Mouse (Mus musculus) retina, postnatal 7 days (tissue): Measurements from ENCODE around the gene Gpc4.

ENCODE experiments used
- DNase-seq: peaks from one replicate; pipeline ENCODE4 v3.0.0-alpha.2; 2012; ENCODE audit warnings: low read depth, low spot score

Gpc4 gene

DNA sequence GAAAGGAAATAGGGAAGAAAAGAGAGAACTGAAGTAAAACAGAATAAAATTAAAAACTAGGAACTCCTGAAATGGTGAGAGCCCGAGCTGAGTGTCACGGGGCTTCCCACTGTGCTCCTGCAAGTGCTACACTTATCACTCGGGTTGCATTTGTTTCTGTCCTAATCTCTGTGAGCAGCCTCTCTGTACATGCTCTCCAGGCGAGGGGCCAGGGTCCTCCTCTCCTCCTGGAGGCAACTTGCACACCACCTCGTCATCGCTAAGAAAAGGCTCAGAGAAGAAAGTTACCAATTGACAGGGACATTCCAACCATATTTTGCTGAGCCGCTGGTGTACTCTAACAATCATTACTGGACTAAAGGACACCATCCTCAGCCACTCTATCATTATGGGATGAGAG lies 14.0 kb downstream of the Gpc4 start:
- DNase-seq, result no peak

DNA sequence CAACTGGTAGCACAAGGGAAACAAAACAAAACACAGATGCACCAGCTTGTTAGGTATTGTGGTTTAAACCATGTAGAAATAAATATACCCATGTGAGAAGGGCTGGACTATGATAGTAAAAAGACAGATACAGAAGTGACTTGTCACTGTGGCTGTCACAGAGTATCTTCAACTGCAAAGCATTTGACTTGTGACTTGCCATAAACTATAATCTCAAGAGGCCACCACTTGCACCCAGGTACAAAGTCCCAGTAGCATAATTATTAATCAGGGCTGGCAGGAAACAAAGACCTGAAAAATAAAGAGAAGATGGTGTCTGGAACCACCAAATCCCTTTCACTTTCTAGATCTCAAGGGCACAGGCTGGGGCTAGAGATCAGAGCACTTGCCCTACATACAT lies 19.5 kb downstream of the Gpc4 start:
- DNase-seq, result no peak

DNA sequence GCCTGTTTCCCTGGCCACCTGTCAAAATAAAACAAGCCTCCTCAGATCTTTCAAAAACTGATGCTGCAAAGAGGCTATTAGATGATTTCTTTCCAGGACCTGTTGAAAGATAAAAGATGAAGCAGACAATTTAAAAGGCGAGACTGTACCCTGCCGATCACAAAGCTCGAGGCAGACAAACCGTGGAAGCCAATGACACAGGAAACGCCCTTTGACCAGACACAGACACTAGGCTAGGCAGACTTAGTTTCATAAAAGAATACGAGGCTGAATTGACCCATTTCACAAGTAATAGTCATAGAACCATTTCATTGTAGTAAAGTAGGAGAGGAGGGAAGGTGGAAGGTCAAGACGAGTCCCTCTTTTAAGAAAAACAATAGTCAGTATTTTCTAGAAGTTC lies 20.6 kb downstream of the Gpc4 start:
- no peak for DNase-seq

DNA sequence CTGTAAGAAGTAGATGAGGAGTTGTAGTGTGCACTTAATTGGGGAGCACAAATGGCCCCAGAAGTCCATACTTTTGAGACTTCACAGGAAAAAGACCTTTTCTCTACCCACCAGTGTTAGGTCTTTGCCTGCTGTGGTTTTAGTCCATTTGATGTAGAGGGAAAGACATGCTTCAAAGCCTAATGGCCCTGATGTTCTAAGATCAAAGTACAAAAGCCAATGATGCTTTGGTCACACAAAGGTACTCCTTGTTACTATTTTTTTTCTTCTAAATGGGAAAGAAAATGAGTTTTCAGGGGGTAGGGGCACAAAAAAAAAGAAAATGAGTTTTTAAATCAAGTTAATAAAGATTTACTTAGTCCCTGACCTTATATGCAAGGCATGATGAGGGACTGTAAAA lies 24.7 kb downstream of the Gpc4 start:
- DNase-seq, result no peak

DNA sequence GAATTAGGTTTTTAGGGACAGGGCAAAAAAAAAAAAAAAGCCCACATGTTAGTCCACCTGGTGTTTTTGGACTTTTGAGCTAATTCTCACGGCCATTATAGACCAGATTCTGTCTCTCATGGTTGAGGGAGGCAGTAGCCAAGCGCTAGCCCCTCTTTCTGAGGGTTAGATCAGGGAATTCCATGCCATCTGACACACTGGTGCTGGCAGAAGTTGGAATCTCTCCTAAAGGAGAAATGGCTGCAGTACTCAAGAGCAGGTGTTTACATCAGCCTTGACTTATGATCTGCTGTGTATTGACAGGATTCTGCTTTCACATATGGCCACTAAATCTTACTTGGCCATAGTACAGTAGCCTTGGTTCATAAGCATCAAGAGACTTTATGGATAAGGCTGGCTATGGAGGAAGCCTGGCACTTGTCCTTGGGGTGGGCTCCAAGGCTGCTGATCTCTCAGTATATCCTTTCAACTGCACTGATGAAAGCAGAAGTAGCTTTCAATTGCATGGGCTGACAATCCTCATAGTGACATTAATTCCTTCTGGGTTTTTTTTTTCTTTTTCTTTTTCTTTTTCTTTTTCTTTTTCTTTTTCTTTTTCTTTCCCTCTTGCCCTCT lies 26.5 kb downstream of the Gpc4 start:
- no peak for DNase-seq

DNA sequence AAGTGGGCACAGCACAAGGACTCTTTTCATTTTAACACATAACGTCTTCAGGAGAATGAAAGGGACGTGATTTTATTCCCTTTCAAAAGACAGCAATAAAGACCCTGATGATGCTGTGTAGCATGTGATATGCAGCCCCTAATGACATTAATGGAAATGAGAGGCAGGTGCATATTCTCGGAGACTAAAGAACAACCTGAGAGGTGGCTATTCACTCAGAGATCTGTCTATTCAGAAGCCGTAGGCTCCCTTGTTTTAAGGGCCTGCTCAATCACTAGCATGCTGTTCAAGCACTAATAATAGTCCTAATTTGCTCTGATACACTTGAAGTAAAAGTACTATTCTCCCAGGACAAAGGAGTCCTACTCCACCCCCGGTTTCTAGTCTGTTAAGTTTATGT lies 27.0 kb downstream of the Gpc4 start:
- DNase-seq, result no peak

DNA sequence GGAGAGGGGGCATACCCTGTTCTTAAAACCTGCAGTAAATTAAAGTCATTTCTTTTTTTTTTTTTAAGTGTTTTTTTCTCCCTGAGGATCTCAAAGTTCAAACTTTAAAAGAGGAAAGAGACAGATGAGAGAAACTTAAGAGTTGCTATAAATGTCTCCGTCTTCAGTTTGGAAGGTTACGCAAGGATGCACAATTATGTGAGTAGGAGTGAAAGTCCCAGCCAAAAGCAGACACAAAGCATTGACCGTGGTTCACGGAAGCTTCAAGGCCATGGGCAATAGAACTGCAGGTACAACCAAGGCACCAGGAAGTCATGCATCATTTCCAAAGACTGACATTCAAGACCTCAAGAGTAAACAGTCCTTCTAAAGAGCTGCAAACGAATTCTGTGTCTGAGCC lies 28.5 kb downstream of the Gpc4 start:
- no peak for DNase-seq

DNA sequence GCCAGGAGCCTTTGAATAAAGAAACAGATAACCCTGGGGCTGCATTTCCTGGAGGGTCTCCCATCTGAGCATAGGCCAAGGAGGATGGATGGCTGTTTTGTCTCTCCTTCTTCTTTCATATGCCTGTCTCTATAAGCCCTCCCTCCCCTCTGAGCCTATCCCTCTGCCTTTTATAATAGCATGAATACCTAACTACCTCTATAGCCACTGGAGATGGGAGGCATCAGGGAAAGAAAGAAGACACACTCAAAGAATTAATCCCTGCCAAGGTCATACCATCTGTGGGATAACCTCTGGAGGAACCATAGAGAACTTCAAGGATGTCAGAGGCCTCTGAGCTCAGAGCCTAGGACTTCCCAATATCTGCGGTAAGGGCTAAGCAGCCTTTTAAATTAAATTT lies 35.4 kb downstream of the Gpc4 start:
- no peak for DNase-seq

DNA sequence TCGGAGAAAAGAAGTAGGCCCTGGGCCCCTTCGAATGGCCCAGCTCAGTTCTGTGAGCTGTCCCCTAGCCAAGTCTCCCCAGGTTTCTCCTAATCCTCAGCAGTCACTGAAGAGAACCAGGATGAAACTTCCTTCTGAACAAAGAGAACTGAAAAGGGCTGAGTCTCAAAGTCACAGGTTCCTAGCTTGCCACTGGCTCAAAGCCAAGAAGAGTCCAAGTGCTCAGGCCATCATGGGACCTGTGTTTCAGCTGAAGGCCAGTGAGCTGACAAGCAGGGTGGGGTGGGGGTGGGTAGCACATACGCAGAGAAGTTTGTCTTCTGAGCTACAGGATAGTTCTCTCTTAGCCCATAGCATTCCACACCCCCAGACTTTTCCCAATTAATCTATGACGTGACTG lies 36.3 kb downstream of the Gpc4 start:
- DNase-seq, result no peak

DNA sequence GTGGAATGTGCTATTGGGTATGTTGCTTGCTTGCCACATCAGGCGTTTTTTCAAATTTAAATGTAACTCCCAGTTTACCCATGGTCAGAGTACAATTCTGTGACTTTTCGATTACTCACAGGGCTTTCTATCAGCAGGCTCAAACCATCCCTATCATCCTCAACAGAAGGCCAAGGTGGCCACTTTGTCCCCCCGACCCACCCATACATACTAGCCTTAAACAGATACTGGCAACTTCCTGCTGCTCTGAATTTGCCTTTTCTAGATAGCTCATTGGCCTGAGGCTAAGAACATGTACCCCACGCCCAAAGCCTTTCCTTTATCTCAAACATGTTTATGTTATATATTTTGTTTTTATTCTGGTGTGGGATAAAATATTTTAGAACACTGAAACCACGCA lies 51.4 kb downstream of the Gpc4 start:
- no peak for DNase-seq

DNA sequence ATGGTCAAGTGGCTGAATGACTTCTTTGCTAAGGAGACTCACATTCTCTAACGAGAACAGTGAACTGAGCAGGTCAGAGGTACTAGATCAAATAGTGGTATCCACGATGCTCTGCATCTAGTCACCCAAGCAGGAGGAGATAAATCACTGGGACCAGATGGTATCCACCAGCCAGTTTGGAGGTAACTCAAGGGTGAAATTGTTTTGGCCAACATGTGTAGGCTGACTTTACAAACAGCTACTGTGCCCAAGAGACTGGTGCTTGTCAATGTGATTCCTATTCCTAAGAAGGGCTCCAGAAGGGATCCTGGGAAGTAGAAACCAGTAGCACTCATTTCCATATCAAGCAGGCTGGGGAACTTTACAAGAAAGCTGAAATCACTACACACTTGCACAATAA lies 55.4 kb downstream of the Gpc4 start:
- DNase-seq, result no peak

DNA sequence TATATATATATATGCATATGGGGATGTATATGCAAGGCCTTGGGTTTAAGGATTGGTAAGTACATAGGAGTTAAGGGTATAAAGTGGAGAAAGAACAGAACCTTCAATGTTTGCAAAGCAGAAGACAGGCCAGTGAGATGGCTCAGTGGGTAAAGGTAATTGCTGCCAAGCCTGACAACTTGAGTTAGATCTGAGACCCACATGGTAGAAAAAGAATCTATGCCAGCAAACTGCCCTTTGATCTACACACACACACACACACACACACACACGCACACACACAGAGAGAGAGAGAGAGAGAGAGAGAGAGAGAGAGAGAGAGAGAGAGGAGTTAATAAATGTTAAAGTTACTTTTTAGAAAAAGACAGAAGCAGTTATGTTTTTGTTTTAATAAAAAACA lies 56.1 kb downstream of the Gpc4 start:
- no peak for DNase-seq

DNA sequence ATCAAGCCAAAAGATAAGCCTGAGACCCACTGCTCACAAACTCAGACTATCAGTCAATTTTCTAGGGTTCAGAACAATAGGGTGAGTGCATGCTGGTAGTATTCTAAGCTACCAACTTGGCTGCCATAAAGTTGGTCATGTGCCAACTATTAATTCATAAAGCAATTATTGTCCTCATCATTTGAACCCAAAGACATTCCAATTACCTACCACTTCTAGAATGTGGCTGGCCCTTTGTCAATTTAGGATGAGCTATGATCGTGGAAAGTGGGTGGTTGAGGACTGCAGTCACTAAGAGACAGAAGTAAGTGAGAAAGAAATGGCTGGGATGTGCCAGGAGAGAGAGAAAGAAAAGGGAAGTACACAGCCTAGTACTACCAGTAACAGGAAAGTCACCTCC lies 61.3 kb downstream of the Gpc4 start:
- DNase-seq, result no peak

DNA sequence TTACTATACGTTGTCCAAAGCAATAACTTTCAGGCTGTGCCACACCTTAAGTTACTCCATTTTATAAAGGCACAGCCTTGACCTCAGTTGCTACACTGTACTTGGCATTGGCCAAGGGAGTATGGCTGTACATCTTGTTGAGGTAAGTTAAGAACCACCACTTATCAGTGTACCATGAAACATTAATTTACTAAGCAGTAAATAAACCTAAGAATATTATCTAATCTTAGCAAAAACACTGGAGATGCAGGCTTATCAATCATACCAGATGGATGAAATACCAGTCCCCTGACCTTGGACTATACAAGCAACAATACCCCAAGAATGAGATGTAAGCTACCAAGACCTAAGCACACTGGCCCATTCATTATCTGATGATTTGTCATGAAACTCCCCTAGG lies 63.1 kb downstream of the Gpc4 start:
- DNase-seq, result no peak

DNA sequence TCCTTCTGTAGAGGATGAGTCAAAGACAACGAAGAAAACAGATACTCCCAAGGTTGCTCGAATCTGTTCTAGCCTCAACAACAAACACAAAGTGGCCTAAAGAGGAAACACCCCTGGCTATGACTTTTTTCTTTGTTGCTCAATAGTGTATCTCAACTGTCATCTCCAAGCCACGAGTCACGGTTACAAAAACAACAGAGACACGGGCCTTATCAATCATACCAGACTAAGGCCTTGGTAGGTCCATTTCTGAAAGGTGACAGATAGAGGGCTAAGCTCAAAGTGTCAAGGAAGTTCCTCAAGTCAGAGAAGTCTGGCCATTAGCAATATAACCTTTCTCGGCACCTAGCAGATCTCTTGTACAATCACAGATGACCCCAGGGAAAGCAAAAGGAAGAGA lies 63.6 kb downstream of the Gpc4 start:
- DNase-seq, result no peak

DNA sequence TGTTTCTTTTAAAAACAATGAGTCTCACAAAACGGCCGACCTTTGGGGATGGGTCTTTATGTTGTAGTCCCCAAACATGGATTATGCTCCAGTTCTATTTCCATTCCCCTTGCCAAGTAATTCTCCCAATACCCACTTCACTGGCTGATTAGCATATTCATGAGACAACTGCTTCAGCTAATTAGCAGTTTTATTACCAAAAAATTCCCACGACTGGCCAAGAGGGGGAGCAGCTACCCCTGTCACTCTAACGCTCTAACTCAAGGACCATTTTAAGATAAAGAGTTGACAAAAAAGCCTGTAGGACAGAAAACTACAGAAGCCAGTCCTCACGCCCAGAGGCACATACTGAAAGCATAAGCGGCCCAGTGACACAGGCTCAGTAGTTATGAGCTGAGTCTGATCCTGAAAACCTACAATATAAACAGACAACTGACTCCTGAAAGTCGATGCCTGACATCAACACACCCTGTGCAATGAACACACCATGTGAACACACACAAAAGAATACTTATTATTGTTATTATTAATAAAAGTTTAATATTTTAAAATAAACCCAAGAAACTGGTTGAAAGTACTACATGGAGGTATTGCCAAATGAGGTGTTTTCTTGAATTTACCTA lies 77.2 kb downstream of the Gpc4 start:
- no peak for DNase-seq

DNA sequence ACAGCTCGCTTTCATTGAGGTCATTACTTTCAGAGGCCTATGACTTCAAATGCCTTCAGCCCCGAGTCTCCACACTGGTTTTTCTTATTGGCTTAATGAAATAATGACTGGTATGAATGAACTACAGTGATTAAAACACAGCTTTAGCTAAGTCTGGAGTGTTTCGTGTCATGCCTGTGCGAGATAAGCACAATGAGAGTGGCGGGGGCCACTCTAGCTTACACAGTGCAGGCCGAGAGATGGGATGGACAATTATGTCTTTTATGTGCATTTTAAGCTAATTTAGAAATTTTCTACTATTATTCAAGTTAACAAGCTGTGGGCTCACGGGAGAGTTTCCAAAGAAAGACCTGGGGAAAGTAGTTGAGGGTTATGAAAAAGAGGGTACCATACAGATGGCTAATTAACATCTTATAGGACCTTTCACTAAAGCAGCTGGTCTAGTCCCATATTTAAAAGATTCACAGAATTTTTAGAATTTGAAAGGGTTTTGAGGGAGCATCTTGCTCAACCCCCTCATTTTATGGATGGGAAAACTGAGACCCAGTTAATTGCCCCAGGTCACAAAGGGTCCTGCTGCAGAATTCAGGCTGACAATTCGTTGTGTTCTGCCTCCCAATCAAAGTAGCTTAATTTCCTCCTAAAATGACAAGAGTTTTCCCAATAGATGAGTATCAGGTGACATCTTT lies 78.0 kb downstream of the Gpc4 start:
- no peak for DNase-seq

DNA sequence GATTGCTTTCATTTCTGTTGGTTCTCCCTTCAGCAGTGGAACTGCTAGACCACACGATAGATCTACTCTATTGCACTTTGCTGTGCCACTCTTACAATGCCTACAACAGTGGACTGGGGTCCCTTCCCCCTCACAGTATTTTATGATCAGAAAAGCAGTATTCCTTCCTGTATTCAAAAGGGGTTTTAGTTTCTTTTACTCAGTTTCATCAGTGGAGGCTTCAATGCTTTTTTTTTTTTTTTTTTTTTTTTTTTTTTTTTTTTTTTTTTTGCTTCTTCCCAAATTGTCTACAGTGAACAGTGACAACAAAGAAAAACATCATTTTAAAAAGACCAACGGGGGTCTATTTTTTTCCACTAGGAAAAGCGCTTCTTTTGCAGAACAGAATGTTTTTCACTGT lies 81.5 kb downstream of the Gpc4 start:
- DNase-seq, result no peak

DNA sequence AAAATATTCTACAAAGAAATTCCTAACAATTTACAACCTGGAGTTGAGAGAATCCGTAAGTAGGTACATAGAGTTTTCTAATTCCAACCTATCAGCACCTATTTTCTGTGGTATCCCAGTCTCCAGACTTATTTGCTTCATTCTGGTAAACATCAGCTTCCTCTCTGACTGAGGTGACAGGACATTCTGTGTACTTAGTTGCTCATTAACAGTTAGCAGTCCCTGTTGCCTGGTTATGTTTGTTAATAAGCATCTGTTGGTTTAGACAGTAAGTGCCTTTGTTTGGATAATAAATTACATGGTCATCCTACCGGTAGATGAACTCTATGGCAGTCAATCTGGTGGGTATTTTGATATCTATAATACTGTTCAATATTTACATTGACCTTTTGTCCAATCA lies 92.6 kb downstream of the Gpc4 start:
- DNase-seq, result no peak

DNA sequence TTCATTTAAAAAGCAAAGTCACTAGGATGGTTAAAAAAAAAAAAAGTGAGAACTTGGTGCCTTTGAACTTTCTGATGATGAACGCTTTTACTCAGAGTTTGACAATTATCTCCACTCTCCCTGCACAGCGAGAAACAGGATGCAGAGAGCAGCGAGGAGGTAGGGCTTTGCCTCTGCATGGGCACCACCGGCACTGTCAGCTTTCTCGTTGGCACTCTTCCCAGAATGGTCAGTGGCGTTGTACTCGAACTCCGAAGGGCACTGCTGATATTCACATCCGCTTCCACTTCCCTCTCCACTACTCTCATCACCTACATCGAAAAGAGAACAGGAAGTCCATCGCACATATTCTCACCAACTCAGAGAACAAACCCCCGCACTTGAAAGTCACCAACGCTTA lies 111.6 kb downstream of the Gpc4 start:
- DNase-seq, result no peak

DNA sequence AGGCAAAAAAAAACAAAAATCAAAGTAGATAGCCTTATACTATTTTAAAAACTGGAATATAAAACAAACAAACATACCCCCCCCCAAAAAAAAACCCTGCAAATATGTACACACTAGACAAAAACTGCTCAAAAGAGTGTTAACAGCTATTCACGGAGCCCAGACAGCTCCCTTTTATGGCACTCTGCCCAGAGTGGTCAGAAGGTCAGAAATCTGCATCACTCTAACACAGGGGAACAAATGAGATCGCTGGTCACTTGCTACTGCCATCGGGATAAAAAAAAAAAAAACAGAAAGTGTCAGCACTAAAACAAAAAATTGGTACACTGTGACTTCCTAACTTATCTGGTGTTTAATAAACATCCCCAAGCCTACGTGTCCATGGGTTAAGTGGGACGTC lies 113.0 kb downstream of the Gpc4 start:
- DNase-seq, result no peak

DNA sequence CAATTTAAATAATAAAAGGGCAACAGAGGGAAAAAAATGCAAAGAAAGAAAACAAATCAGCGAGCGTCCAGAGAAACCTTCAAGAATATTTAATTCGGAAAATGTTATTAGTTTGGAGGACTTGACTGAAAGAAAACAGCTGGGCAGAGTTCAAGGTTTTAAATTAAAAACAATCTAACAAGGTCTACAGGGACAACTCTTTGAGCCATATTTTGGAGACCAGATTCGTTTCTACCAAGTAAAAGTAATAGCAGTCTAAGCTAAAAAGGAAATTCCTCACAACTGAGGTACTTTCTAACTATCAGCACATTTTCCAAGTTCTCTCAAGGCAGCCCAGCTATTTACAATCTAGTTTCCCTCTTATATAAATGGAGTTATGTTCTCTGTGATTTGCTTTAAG lies 114.1 kb downstream of the Gpc4 start:
- DNase-seq, result no peak

DNA sequence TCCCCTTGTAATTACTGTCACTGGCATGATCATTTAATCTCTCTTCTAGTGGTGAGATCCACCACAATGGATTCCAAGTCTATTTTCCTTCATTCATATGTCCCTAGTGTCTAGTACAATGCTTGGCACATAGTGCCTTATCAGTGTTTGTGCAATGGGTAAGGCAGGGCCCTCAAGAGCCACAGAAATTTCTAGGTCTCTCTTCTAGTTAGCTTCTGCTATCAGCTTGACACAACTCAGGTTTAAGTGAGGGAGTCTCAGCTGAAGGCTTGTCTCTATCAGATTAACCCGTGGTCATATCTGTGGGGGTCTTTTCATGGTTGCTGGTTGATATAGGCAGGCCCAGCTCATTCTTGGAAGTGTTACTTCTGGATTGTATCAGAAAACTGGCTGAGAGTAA lies 125.2 kb downstream of the Gpc4 start:
- no peak for DNase-seq

DNA sequence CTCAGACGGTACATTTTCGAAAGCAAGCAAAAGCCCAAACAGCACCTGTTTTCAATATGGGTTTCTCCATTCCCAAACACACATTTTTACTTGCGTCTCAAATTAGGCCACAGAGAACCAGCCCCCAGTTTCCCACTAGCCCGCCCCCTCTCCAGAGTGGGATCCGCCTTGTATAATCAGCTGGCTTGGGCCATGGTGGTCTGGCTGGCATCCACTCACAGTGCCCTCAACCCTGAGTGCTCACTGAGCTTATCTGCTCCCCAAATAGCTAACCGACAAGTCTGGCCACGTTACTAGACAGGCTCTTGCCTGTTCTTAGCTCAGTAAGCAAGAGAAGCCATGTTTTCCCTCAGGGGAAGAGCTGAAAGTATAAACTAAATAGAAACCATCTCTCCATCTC lies 134.9 kb downstream of the Gpc4 start:
- no peak for DNase-seq
